Mouse (Mus musculus): ENCODE results near the gene Zdhhc13. TPM values are rescaled to one million over a fixed set of nuclear protein-coding genes. Genes with fewer than 3 reads are reported as not detected.

The Zdhhc13 gene
- polyA plus RNA-seq, 1 experiment from 2014 or later, result 11.2 TPM

DNA sequence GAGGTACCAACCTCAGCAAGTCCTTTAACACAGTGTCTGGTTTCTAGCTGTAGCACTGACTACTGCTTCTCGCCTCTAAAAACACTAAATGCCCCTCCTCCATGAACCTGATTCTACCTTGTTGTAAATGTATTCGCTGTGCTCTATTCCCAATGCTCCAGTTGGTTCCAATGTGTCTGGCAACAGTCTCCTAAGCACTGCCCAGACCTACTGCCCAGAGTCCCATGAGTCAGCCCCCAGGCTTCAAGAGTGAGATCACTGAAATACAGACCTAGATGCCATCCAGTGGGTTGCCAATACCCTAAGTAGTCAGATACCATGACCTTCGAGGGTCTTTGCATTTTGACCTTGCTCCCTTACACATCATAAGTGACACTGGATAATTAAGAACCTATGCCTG lies 26.1 kb upstream of the Zdhhc13 start:
- WGBS (ENCODE audit: insufficient replicate concordance), result 56% methylated on average over 3 of the region's 3 CpGs
- no peak overlapping the region for H3K27ac ChIP-seq (replicated peaks)
- H3K4me3 ChIP-seq (replicated peaks), result no peak overlapping the region
- ATAC-seq (ENCODE audit: insufficient read depth), result no peak
- no peak overlapping the region for H3K4me2 ChIP-seq
- H3K9ac ChIP-seq, result no peak overlapping the region
- H3K4me1 ChIP-seq (replicated peaks), result no peaks in the 10 kb centered on the region
- no peaks in the 10 kb centered on the region for H3K27me3 ChIP-seq
- no peaks in the 10 kb centered on the region for H3K9me3 ChIP-seq (replicated peaks)
- H3K36me3 ChIP-seq (replicated peaks), result no peaks in the 10 kb centered on the region

DNA sequence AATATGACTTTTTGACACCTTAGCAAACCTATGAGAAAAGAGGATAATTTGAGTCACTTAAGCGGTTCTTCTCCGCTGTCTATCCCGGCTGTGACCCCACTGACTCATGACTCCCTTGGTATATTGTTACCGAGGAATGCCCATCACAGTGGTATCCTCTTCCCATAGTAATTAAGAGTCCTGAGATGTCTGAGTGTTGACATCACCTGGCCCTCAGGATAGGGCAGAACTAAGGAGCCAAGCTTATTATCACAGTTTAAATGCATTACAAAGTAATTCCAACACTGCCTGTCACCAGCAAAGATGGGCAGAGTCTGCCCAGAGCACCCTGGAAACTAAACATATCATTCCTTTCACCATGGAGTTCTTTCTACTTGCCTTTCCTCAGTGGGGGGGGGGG lies 22.8 kb upstream of the Zdhhc13 start:
- H3K4me3 ChIP-seq (replicated peaks), result no peak overlapping the region
- H3K27ac ChIP-seq (replicated peaks), result no peak overlapping the region
- no peaks in the 10 kb centered on the region for H3K9me3 ChIP-seq (replicated peaks)
- H3K4me2 ChIP-seq, result no peak overlapping the region
- no peaks in the 10 kb centered on the region for H3K27me3 ChIP-seq
- no peaks in the 10 kb centered on the region for H3K36me3 ChIP-seq (replicated peaks)
- 74% methylated on average over 4 of the region's 4 CpGs for WGBS (ENCODE audit: insufficient replicate concordance)
- H3K4me1 ChIP-seq (replicated peaks), result no peaks in the 10 kb centered on the region
- ATAC-seq (ENCODE audit: insufficient read depth), result no peak
- H3K9ac ChIP-seq, result no peak overlapping the region

DNA sequence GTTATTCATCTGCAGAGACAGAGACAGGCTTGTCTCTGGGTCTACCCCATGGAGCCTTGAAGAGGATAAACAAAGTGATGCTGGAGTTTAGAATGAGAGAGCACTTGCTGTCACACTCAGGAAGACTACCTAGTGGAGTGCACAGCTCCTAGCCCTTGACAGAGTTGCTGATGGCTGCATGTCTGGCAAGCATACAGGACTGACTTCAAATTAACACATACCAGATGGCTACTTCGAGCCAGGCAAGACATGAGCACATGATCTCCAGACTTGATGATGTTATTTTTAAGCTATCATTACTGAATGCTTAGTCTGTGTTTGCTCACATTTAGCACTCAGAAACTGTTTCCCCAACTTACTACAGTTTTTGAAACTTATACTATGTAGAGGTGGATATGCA lies 19.1 kb upstream of the Zdhhc13 start:
- no peaks in the 10 kb centered on the region for H3K9me3 ChIP-seq (replicated peaks)
- no peaks in the 10 kb centered on the region for H3K4me1 ChIP-seq (replicated peaks)
- H3K27ac ChIP-seq (replicated peaks), result no peak overlapping the region
- no peak overlapping the region for H3K9ac ChIP-seq
- no peak for ATAC-seq (ENCODE audit: insufficient read depth)
- 55% methylated on average over 1 of the region's 1 CpGs for WGBS (ENCODE audit: insufficient replicate concordance)
- no peak overlapping the region for H3K4me2 ChIP-seq
- no peaks in the 10 kb centered on the region for H3K36me3 ChIP-seq (replicated peaks)
- H3K4me3 ChIP-seq (replicated peaks), result no peak overlapping the region
- no peaks in the 10 kb centered on the region for H3K27me3 ChIP-seq

- Histone ChIP-seq H3K27ac (replicated peaks) (no peak overlapping the region), H3K4me3 (replicated peaks) (no peak overlapping the region), H3K9ac (no peak overlapping the region), H3K4me2 (no peak overlapping the region), H3K27me3 (no peaks in the 10 kb centered on the region), H3K36me3 (replicated peaks) (no peaks in the 10 kb centered on the region), H3K4me1 (replicated peaks) (no peaks in the 10 kb centered on the region), H3K9me3 (replicated peaks) (no peaks in the 10 kb centered on the region)
- WGBS (ENCODE audit: insufficient replicate concordance), result 66% methylated on average over 2 of the region's 2 CpGs
- ATAC-seq (ENCODE audit: insufficient read depth), result no peak
Measured at GRCm38 (mm10) chr7:48772060-48772734, 16.6 kb upstream of the Zdhhc13 start.

- no peaks in the 10 kb centered on the region for H3K9me3 ChIP-seq (replicated peaks)
Measured at GRCm38 (mm10) chr7:48773333-48773732, 15.5 kb upstream of the Zdhhc13 start.

GRCm38 (mm10) chr7:48774633-48775032 lies 14.2 kb upstream of the Zdhhc13 start:
- no peak for ATAC-seq (ENCODE audit: insufficient read depth)
- Histone ChIP-seq H3K27ac (replicated peaks) (no peak overlapping the region), H3K36me3 (replicated peaks) (no peaks in the 10 kb centered on the region), H3K4me1 (replicated peaks) (no peaks in the 10 kb centered on the region), H3K27me3 (no peaks in the 10 kb centered on the region), H3K9me3 (replicated peaks) (no peaks in the 10 kb centered on the region), H3K4me2 (no peak overlapping the region), H3K4me3 (replicated peaks) (no peak overlapping the region), H3K9ac (no peak overlapping the region)
- WGBS (ENCODE audit: insufficient replicate concordance), result 61% methylated on average over 1 of the region's 1 CpGs

More at GRCm38 (mm10) chr7:48773333-48773732, 15.5 kb upstream of the Zdhhc13 start:
- Histone ChIP-seq H3K4me1 (replicated peaks) (no peaks in the 10 kb centered on the region), H3K4me3 (replicated peaks) (no peak overlapping the region), H3K4me2 (no peak overlapping the region), H3K9ac (no peak overlapping the region), H3K27me3 (no peaks in the 10 kb centered on the region), H3K36me3 (replicated peaks) (no peaks in the 10 kb centered on the region), H3K27ac (replicated peaks) (no peak overlapping the region)
- ATAC-seq (ENCODE audit: insufficient read depth), result no peak
- WGBS (ENCODE audit: insufficient replicate concordance), result 66% methylated on average over 5 of the region's 5 CpGs

- no peaks in the 10 kb centered on the region for H3K27me3 ChIP-seq
- H3K4me1 ChIP-seq (replicated peaks), result no peaks in the 10 kb centered on the region
- H3K27ac ChIP-seq (replicated peaks), result no peak overlapping the region
- no peaks in the 10 kb centered on the region for H3K36me3 ChIP-seq (replicated peaks)
- H3K9ac ChIP-seq, result no peak overlapping the region
- 60% methylated on average over 1 of the region's 1 CpGs for WGBS (ENCODE audit: insufficient replicate concordance)
- H3K9me3 ChIP-seq (replicated peaks), result no peaks in the 10 kb centered on the region
- no peak overlapping the region for H3K4me2 ChIP-seq
- no peak overlapping the region for H3K4me3 ChIP-seq (replicated peaks)
- no peak for ATAC-seq (ENCODE audit: insufficient read depth)
Measured at GRCm38 (mm10) chr7:48775436-48775835, 13.4 kb upstream of the Zdhhc13 start.

- no peak for ATAC-seq (ENCODE audit: insufficient read depth)
- Histone ChIP-seq H3K4me1 (replicated peaks) (no peaks in the 10 kb centered on the region), H3K4me2 (no peak overlapping the region), H3K36me3 (replicated peaks) (no peaks in the 10 kb centered on the region), H3K27ac (replicated peaks) (no peak overlapping the region), H3K9me3 (replicated peaks) (no peaks in the 10 kb centered on the region), H3K9ac (no peak overlapping the region), H3K4me3 (replicated peaks) (no peak overlapping the region), H3K27me3 (no peaks in the 10 kb centered on the region)
- WGBS (ENCODE audit: insufficient replicate concordance), result 30% methylated on average over 8 of the region's 8 CpGs
Measured at GRCm38 (mm10) chr7:48777721-48778504, 10.9 kb upstream of the Zdhhc13 start.

- Histone ChIP-seq H3K27ac (replicated peaks) (no peak overlapping the region), H3K4me2 (no peak overlapping the region), H3K9ac (no peak overlapping the region), H3K4me3 (replicated peaks) (no peak overlapping the region), H3K36me3 (replicated peaks) (no peaks in the 10 kb centered on the region), H3K27me3 (no peaks in the 10 kb centered on the region), H3K4me1 (replicated peaks) (no peaks in the 10 kb centered on the region), H3K9me3 (replicated peaks) (no peaks in the 10 kb centered on the region)
- ATAC-seq (ENCODE audit: insufficient read depth), result no peak
- WGBS (ENCODE audit: insufficient replicate concordance), result 59% methylated on average over 3 of the region's 3 CpGs
Measured at GRCm38 (mm10) chr7:48779110-48779509, 9.7 kb upstream of the Zdhhc13 start.

- no peak overlapping the region for H3K9ac ChIP-seq
- no peaks in the 10 kb centered on the region for H3K36me3 ChIP-seq (replicated peaks)
- H3K9me3 ChIP-seq (replicated peaks), result no peaks in the 10 kb centered on the region
- H3K4me1 ChIP-seq (replicated peaks), result no peaks in the 10 kb centered on the region
- H3K4me3 ChIP-seq (replicated peaks), result no peak overlapping the region
- H3K27me3 ChIP-seq, result no peaks in the 10 kb centered on the region
- no peak for ATAC-seq (ENCODE audit: insufficient read depth)
- no peak overlapping the region for H3K4me2 ChIP-seq
- no peak overlapping the region for H3K27ac ChIP-seq (replicated peaks)
- 61% methylated on average over 4 of the region's 4 CpGs for WGBS (ENCODE audit: insufficient replicate concordance)
Measured at GRCm38 (mm10) chr7:48782432-48782831, 6.4 kb upstream of the Zdhhc13 start.

DNA sequence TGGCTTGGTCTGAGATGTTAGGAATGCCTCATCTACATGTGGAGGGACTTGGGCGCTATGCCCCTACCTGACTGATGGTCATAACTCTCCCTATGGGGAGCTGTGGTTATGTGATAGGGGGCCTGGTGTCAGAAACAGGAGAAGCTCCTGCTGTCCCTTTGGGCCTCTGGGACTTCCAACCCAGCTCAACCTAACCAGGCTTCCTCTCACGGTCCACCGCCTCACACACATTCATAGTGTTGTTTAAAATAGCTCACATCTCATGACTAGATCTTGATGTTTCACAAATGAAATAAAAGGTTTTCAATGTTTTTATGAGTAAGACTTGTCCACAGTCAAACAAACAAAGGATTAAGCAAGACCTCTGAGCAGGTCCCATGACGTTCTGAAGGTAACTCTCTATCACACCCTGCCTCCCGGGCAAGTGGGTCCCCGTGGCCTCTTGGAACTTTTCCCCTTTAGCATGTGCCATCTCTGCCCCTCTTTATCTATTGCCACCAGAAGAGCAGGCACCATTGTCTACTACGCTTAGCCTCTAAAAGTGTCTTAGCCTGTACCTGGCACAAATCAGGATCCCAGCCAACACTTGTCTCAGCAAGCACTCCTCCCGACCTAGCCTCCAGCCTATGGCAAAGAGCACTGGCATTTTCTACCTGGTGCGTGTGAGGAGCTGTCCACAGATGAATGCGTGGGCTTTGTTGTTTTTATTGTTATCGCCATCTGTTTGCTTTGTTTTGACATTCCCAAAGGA lies 3.9 kb upstream of the Zdhhc13 start:
- Histone ChIP-seq H3K9ac (no peak overlapping the region), H3K27ac (replicated peaks) (no peak overlapping the region), H3K9me3 (replicated peaks) (no peaks in the 10 kb centered on the region), H3K36me3 (replicated peaks) (no peaks in the 10 kb centered on the region), H3K27me3 (no peaks in the 10 kb centered on the region), H3K4me1 (replicated peaks) (peaks cover 17% of the 10 kb centered on the region), H3K4me2 (no peak overlapping the region), H3K4me3 (replicated peaks) (no peak overlapping the region)
- ATAC-seq (ENCODE audit: insufficient read depth), result no peak
- WGBS (ENCODE audit: insufficient replicate concordance), result 53% methylated on average over 11 of the region's 11 CpGs

Measured in liver, embryonic 15.5 days (tissue).